9 mouse cellular contexts compared by ENCODE assay signal in genomic region chr11:86685366-86685765, GRCm38 (mm10). TPM values are rescaled to one million over a fixed set of nuclear protein-coding genes. Genes with fewer than 3 reads are reported as not detected.
A peak's percentile ranks its signal among the peaks of the same experiment; 100 is the strongest.
DNase-seq lines count a peak whose midpoint lies in the region; ATAC-seq lines count a peak whose summit lies in the region.
"Had no signal": no experiment of that assay in that cellular context is flagged by ENCODE, and none has a peak within 500 bp of the region (broad histone marks: within the 10 kb centered on the region; RNA-seq: fewer than 3 reads in every experiment).

No protein-coding gene starts in this region.

- peak overlapping the region; percentile 91 for H3K4me3 ChIP-seq in kidney, embryonic 15.5 days (replicated peaks)
- peak overlapping the region; percentile 86 for H3K4me3 ChIP-seq in embryonic facial prominence, embryonic 10.5 days
- no peak overlapping the region for H3K4me3 ChIP-seq in hindbrain, embryonic 16.5 days (ENCODE audit: low read length)
- H3K4me3 ChIP-seq in midbrain, embryonic 14.5 days (replicated peaks; ENCODE audit: low read depth, low read length): no peak overlapping the region

- peaks cover 37% of the 10 kb centered on the region for H3K4me1 ChIP-seq in kidney, embryonic 15.5 days
- H3K4me1 ChIP-seq in embryonic facial prominence, embryonic 10.5 days: peaks cover 28% of the 10 kb centered on the region
- peaks cover 21% of the 10 kb centered on the region for H3K4me1 ChIP-seq in hindbrain, embryonic 16.5 days (ENCODE audit: control insufficient read depth, insufficient read depth, low read depth, low read length)
- H3K4me1 ChIP-seq in midbrain, embryonic 14.5 days (ENCODE audit: control insufficient read depth, insufficient read depth, low read length): peaks cover 28% of the 10 kb centered on the region

- H3K27ac ChIP-seq in kidney, embryonic 15.5 days: peak overlapping the region; percentile 41; the same call in 1 of the 2 replicates
- no peak overlapping the region for H3K27ac ChIP-seq in embryonic facial prominence, embryonic 10.5 days (replicated peaks)
- no peak overlapping the region for H3K27ac ChIP-seq in hindbrain, embryonic 16.5 days (ENCODE audit: low read depth, low read length)
- no peak overlapping the region for H3K27ac ChIP-seq in midbrain, embryonic 14.5 days (replicated peaks; ENCODE audit: low read depth, low read length)

- peak overlapping the region; percentile 88 for H3K4me2 ChIP-seq in kidney, embryonic 15.5 days
- peak overlapping the region; percentile 88; the same call in 1 of the 2 replicates for H3K4me2 ChIP-seq in hindbrain, embryonic 16.5 days (ENCODE audit: low read length)
- peak overlapping the region; percentile 65 for H3K4me2 ChIP-seq in midbrain, embryonic 14.5 days (ENCODE audit: low read length)

- no peak for ATAC-seq in kidney, embryonic 15.5 days (replicated peaks; ENCODE audit: low FRiP score)
- no peak for ATAC-seq in hindbrain, embryonic 16.5 days
- no peak for ATAC-seq in midbrain, embryonic 14.5 days (ENCODE audit: low FRiP score, low TSS enrichment)

- H3K36me3 ChIP-seq in kidney, embryonic 15.5 days: peaks cover 34% of the 10 kb centered on the region
- peaks cover 48% of the 10 kb centered on the region for H3K36me3 ChIP-seq in embryonic facial prominence, embryonic 10.5 days (replicated peaks)
- H3K36me3 ChIP-seq in hindbrain, embryonic 16.5 days (ENCODE audit: control insufficient read depth, insufficient read depth, low read length): peaks cover 8% of the 10 kb centered on the region
- peaks cover 17% of the 10 kb centered on the region for H3K36me3 ChIP-seq in midbrain, embryonic 14.5 days (ENCODE audit: control insufficient read depth, insufficient read depth, low read length)

- H3K27me3 ChIP-seq in kidney, embryonic 15.5 days: no peaks in the 10 kb centered on the region
- no peaks in the 10 kb centered on the region for H3K27me3 ChIP-seq in embryonic facial prominence, embryonic 10.5 days (replicated peaks; ENCODE audit: low read depth, poor library complexity, severe bottlenecking)
- no peaks in the 10 kb centered on the region for H3K27me3 ChIP-seq in hindbrain, embryonic 16.5 days (replicated peaks; ENCODE audit: control insufficient read depth, insufficient read depth, low read length)
- H3K27me3 ChIP-seq in midbrain, embryonic 14.5 days (ENCODE audit: control insufficient read depth, insufficient read depth, low read length): no peaks in the 10 kb centered on the region

- peak overlapping the region; percentile 89; the same call in 1 of the 2 replicates for H3K9ac ChIP-seq in kidney, embryonic 15.5 days
- H3K9ac ChIP-seq in hindbrain, embryonic 16.5 days (ENCODE audit: low read depth, low read length): no peak overlapping the region
- no peak overlapping the region for H3K9ac ChIP-seq in midbrain, embryonic 14.5 days (replicated peaks; ENCODE audit: low read length)

- no peak for DNase-seq in kidney, postnatal 36 days
- no peak for DNase-seq in embryonic facial prominence, embryonic 10.5 days (ENCODE audit: low spot score)
- DNase-seq in midbrain, embryonic 14.5 days: no peak
- DNase-seq in left cerebral cortex, postnatal 36 days (ENCODE audit: low spot score in 2 of 2): no peak
- DNase-seq in gastrocnemius, postnatal 14 days: no peak
- DNase-seq in left cerebral cortex, adult 9 months (ENCODE audit: low spot score in 2 of 2): no peak
- DNase-seq: kidney, postnatal 4 days had no signal

- intact Hi-C loops in left cerebral cortex, postnatal 36 days (cut with DNase I): no loop called here
- intact Hi-C loops in gastrocnemius, postnatal 14 days (cut with DNase I; ENCODE audit: low total_unique reads): no loop called here

- H3K9me3 ChIP-seq in kidney, embryonic 15.5 days (replicated peaks): no peaks in the 10 kb centered on the region
- no peaks in the 10 kb centered on the region for H3K9me3 ChIP-seq in embryonic facial prominence, embryonic 10.5 days
- H3K9me3 ChIP-seq in hindbrain, embryonic 16.5 days (ENCODE audit: control insufficient read depth, low read length): no peaks in the 10 kb centered on the region
- H3K9me3 ChIP-seq in midbrain, embryonic 14.5 days (ENCODE audit: control insufficient read depth, low read length): no peaks in the 10 kb centered on the region

- 84% methylated on average over 1 of the region's 1 CpGs for WGBS in kidney, embryonic 15.5 days
- WGBS in embryonic facial prominence, embryonic 10.5 days: 94% methylated on average over 1 of the region's 1 CpGs
- 91% methylated on average over 1 of the region's 1 CpGs for WGBS in hindbrain, embryonic 16.5 days
- WGBS in midbrain, embryonic 14.5 days: 92% methylated on average over 1 of the region's 1 CpGs

RNA-seq across cellular contexts. Expression of gene Ptrh2, which starts 1.6 kb away (rescaled TPM):
- polyA plus RNA-seq in kidney, embryonic 15.5 days (2015; fragmentation: Nextera tagmentation; extraction: Ambion mirVana): 35.8 and 38.2 TPM in 2 replicates
- 44.5 and 46.8 TPM in 2 replicates for polyA plus RNA-seq in embryonic facial prominence, embryonic 10.5 days (2016; fragmentation: Nextera tagmentation; extraction: Ambion mirVana)
- polyA plus RNA-seq in hindbrain, embryonic 16.5 days (2015; fragmentation: Nextera tagmentation; extraction: Ambion mirVana): 27.5 and 28.6 TPM in 2 replicates
- polyA plus RNA-seq in midbrain, embryonic 14.5 days (2014; fragmentation: Nextera tagmentation; extraction: Ambion mirVana): 30.3 and 34.9 TPM in 2 replicates
- total RNA-seq in left cerebral cortex, postnatal 36 days (2021): 1 to 10 TPM; 8.6 TPM
- 1 to 10 TPM; 6.5 to 6.8 TPM for total RNA-seq in gastrocnemius, postnatal 14 days (2021)

RNA-seq across cellular contexts. Expression of gene Vmp1, which starts 1.7 kb away (rescaled TPM):
- 139 and 144 TPM in 2 replicates for polyA plus RNA-seq in kidney, embryonic 15.5 days (2015; fragmentation: Nextera tagmentation; extraction: Ambion mirVana)
- 84.9 and 89.9 TPM in 2 replicates for polyA plus RNA-seq in embryonic facial prominence, embryonic 10.5 days (2016; fragmentation: Nextera tagmentation; extraction: Ambion mirVana)
- polyA plus RNA-seq in hindbrain, embryonic 16.5 days (2015; fragmentation: Nextera tagmentation; extraction: Ambion mirVana): 122 and 123 TPM in 2 replicates
- 129 TPM in 2 replicates for polyA plus RNA-seq in midbrain, embryonic 14.5 days (2014; fragmentation: Nextera tagmentation; extraction: Ambion mirVana)
- total RNA-seq in left cerebral cortex, postnatal 36 days (2021): 100 to 1,000 TPM; 160 to 183 TPM
- 10 to 100 TPM; 67.7 to 84.9 TPM for total RNA-seq in gastrocnemius, postnatal 14 days (2021)

Comparison
In these comparisons a context has a peak if more than half of its experiments do, and no peak if none do; other contexts are left out.
1. H3K4me3 ChIP-seq: peak in kidney, embryonic 15.5 days (single experiment) and embryonic facial prominence, embryonic 10.5 days (single experiment); none in hindbrain, embryonic 16.5 days (single experiment) and midbrain, embryonic 14.5 days (single experiment).
2. Peak in every context shown above with its lines, with median percentiles within 50 percentile points of each other: H3K4me2 ChIP-seq.